In the genomic region with DNA sequence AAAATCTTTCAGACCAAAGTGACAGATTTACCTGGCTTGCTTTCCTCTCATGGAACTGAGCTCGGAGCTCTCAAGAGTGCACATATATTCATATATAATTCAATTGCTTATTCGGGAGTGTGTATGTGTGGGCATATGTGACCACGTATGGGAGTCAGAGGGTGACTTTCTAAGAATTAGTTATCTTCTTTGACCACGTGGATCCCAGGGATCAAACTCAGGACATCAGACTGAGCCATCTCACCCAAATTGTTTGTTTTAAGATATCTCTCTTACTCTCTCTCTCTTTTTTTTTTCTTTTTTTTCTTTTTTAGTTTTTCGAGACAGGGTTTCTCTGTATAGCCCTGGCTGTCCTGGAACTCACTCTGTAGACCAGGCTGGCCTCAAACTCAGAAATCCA, we compare ENCODE assay signal across 2 mouse cellular contexts.
TF ChIP-seq lines count a peak whose summit lies in the region.

No protein-coding gene starts in this region.

TF ChIP-seq in MEL, 35 proteins besides CTCF, POLR2A, EP300 and RAD21:
- TF ChIP-seq MAX (IDR thresholded peaks at IDR 0.05; ENCODE audit: low read length), result peak; percentile 33; the same call in 1 of the 2 replicates
- TF ChIP-seq MXI1 (IDR thresholded peaks at IDR 0.05; ENCODE audit: low read depth, low read length), result peak; percentile 38; the same call in 1 of the 2 replicates
- TF ChIP-seq TAL1 (IDR thresholded peaks at IDR 0.05; ENCODE audit: low read length), result peak; percentile 63
- TF ChIP-seq GATA1 (IDR thresholded peaks at IDR 0.05; ENCODE audit: low read depth, low read length), result 0 out of 2 replicates have a peak, but pooled peaks have one; percentile 12
- TF ChIP-seq HCFC1 (IDR thresholded peaks at IDR 0.05; ENCODE audit: low read depth, low read length), result no peak

TF ChIP-seq in myocyte, 11 proteins besides CTCF, POLR2A, EP300 and RAD21:
- TF ChIP-seq TCF12 (IDR thresholded peaks at IDR 0.05; ENCODE audit: insufficient read depth, poor library complexity, severe bottlenecking) (no peak), SRF (IDR thresholded peaks at IDR 0.05; ENCODE audit: control insufficient read depth, insufficient read length, low read depth) (no peak), TCF3 (IDR thresholded peaks at IDR 0.05; ENCODE audit: insufficient read length, low read depth) (no peak), CEBPB (IDR thresholded peaks at IDR 0.05; ENCODE audit: insufficient read depth, poor library complexity, severe bottlenecking) (no peak)
